Mouse (Mus musculus) monocyte, adult 5-6 weeks (primary cell): ENCODE results near the gene Slc25a34. TPM values are rescaled to one million over a fixed set of nuclear protein-coding genes. Genes with fewer than 3 reads are reported as not detected.

Experiments
- ATAC-seq: fragments of 153-309, 156-312 bp; replicated peaks from 2 replicates; pipeline ENCODE4 v1.8.0; 2017; ENCODE audit warnings: mild to moderate bottlenecking; ENCODE audit not compliant: low TSS enrichment, insufficient number of reproducible peaks, severe bottlenecking, poor library complexity, low FRiP score
- total RNA-seq: library from RNA; stranded (forward); fragments of 200-1000, 200-491, 200-594 nt; gene quantifications from 3 replicates; pipeline ENCODE4 v1.2.3, GENCODE M21; 2017

The Slc25a34 gene
- total RNA-seq, 1 experiment from 2014 or later: not detected

GRCm38 (mm10) chr4:141598894-141599250, 24.7 kb downstream of the Slc25a34 start:
- ATAC-seq: no peak

DNA sequence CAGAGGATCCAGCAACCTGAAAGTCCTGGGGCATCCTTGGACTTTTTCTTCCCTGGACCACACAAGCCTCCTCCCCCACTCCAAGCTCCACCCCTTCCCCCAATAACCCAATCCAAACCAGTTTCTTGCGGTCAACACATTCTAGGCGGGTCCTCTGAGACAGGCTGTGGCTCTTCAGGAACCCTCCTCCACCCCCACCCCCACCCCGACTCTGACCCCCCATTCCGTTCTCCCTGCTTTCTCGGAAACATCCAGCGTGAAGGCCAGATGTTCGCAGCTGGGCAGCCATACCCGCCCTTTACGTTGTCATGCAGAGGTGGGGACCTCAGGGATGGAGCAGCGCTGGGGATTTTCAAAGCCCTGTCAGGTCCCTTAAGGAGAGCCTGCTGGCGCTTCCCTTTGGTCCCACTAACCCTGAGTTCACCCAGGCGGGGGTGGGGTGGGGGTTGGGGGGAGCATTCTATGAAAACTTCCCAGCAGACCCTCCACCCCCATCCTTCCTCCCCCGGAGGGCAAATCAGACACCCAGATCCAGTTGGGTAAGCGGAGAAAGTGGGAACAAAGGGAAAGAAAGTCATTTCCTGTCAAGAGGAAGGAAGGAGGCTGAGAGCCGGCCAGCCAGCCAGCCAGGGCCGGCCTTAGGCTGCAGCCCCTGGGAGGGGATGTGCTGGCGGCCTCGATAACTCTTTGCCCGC, 25.3 kb downstream of the Slc25a34 start:
- no peak for ATAC-seq

GRCm38 (mm10) chr4:141596700-141597328, 26.8 kb downstream of the Slc25a34 start:
- no peak for ATAC-seq

GRCm38 (mm10) chr4:141595605-141596268, 27.9 kb downstream of the Slc25a34 start:
- no peak for ATAC-seq

DNA sequence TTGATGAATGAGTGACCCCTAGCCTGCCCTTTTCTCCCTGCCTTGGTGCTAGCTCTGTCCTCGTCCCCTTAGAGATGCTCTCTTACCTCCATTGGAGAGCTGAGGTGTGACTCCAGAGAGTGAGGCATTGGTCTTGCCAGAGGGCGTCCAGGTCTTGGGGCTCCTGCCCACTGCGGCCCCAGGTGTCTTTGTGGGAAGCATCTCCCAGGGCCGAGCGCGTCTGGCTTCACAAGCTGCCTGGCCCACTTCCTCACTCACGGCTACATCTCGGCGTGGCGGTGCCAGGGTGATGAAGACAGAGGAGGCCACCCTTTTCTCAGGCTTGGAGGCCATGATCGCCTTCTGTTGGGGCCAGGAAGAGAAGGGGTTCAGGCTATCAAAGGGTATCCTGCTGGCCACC, 28.5 kb downstream of the Slc25a34 start:
- no peak for ATAC-seq

DNA sequence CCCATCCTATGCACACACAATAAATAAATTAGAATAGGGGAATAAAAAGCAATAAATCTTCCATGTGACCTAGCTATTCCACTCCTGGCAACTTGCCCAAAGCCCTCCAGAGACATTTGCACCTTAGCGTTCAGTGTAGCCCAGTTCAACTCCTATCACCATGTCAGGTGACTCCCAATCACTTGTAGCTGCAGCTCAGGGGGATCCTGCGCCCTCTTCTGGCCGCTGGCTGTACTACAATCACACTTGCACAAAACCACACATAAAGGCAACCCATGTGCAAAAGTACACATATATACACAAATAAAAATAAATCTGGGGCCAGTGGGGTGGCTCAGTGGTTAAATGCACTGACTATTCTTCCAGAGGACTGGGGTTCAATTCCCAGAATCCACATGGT, 32.1 kb downstream of the Slc25a34 start:
- no peak for ATAC-seq

DNA sequence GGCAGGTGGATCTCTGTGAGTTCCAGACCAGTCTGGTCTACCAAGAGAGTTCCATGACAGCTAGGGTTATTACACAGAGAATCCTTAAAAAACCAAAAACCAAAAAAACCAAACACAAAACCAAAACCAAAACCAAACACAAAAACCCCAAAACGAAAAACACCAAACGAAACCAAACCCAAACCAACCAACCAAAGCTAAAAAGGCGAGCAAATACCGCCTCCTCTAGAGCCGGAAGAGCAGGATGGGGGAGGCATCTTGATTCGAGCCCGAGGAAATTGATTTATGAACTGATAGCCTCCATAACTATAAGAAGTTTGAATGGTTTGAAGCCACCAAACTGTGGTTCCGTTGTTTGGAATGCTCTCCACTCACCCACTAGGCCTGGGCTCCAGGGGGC, 39.7 kb downstream of the Slc25a34 start:
- ATAC-seq: peak; percentile 5; the same call in 1 of the 2 replicates

- no peak for ATAC-seq
Observed at GRCm38 (mm10) chr4:141581051-141581450, 42.6 kb downstream of the Slc25a34 start.

DNA sequence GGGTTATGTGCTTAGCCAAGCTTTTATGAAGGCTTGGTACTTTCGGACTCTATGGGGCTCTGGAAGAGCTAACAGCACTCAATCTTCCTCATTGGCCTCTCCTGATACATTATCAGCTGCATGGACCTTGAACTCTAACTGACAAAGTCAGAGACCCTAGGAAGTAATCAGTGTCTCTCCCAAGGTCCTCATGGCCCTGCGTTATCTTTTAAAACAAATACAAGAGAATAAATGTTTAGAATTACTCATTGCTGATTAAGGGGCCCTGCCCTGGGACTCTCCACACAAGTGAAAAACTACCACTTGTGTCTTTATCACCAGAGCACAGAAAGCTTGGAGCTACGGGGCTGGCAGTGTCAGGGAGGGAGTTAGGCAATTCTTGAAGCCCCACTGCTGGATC, 44.8 kb downstream of the Slc25a34 start:
- ATAC-seq: no peak

GRCm38 (mm10) chr4:141576877-141577276, 46.7 kb downstream of the Slc25a34 start:
- no peak for ATAC-seq

DNA sequence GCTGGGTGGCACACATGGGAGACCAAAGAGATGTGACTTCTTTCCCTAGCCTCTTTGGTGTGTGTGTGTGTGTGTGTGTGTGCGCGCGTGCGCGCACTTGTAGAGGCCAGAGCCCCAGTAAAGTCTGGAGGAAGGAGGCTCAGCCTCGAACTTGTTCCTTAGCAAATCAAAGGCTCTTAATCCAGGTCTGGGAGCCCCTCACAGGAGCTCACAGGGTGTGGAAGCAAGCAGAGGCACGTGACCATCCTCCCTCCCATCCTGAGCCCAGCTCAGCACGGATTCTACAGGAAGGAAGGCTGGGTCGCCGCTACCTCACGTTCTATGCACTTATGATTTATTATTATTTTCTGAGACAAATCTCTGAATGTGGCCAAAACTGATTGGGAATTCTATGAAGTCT, 47.2 kb downstream of the Slc25a34 start:
- ATAC-seq: no peak

GRCm38 (mm10) chr4:141574789-141575702, 48.6 kb downstream of the Slc25a34 start:
- ATAC-seq: peak; percentile 71

- peak; percentile 75 for ATAC-seq
Observed at GRCm38 (mm10) chr4:141573359-141573966, 50.2 kb downstream of the Slc25a34 start.

DNA sequence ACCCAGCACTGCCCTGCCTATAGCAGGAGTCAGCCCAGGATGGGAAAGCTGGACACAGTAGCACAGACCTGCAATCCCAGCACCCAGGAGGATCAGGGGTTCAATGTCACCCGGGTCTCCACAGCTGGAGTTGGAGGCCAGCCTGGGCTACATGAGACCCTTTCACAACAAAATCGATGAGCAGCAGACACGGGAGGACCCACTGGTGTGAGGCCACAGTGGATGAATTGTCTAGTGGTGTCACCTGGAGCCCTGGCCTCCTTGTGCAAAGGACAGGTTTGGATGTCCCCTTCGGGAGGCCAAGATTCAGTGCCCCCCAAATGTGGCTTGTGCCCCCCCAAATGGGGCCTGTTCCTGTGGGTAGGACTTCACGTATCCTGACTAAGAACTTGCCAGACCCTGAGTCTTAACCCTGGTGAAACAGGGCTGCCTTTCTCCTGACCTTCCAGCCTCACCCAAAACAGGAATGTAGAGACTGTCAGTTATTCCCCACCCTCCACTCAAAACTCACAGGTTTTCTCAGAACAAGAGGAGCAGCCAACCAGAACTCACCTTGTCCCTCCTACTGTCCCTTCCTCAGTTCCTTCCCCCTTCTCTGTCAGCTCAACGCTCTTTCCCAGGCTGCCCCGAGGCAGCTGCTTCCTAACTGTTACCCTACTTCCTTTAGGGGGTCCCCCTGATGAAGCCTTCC, 50.8 kb downstream of the Slc25a34 start:
- ATAC-seq: no peak

GRCm38 (mm10) chr4:141571934-141572333, 51.7 kb downstream of the Slc25a34 start:
- no peak for ATAC-seq

DNA sequence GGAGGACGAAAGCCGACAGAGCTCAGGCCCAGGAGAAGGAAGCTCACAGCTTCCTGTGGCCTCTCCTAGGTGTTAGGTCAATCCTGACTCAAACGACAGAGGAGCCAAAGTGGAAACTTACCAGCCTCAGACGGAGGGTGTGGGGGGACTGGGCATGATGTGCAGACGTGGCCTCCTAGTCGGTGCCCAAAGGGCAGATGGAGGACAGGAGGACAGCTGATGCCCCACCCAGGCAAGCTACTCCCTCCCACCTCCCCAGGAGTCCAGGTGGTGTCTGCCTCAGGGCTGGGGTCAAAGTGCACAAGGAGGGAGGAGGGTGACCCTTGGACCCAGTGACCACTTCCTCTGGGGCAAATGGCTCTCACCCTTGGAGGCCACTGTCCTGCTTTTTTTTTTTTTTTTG, 52.3 kb downstream of the Slc25a34 start:
- no peak for ATAC-seq

DNA sequence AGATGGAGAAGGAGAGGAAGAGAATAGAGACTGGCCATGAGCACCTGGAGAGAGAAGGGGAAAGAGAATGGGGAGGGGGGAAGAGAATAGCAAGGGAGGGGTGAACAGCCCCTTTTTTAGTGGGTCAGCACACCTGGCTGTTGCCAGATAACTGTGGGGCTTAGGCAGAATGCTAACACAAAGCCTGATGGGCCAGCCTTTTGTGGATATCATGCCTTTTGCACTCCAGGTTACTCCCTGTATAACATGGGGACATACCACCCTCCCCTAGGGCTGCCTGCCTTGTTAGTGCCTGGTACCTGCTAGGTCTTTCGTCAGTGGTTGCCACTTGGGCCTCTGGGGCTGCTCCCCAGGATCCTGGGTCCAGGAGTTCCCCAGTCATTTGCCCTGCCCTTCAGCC, 52.8 kb downstream of the Slc25a34 start:
- no peak for ATAC-seq

- no peak for ATAC-seq
Observed at GRCm38 (mm10) chr4:141570004-141570403, 53.6 kb downstream of the Slc25a34 start.
